Mouse (Mus musculus): ENCODE measurements around the gene Cd160. TPM values are rescaled to one million over a fixed set of nuclear protein-coding genes. Genes with fewer than 3 reads are reported as not detected.
A peak's percentile ranks its signal among the peaks of the same experiment; 100 is the strongest.

Gene Cd160
- polyA plus RNA-seq, 1 experiment from 2014 or later, result 0.14 TPM

DNA sequence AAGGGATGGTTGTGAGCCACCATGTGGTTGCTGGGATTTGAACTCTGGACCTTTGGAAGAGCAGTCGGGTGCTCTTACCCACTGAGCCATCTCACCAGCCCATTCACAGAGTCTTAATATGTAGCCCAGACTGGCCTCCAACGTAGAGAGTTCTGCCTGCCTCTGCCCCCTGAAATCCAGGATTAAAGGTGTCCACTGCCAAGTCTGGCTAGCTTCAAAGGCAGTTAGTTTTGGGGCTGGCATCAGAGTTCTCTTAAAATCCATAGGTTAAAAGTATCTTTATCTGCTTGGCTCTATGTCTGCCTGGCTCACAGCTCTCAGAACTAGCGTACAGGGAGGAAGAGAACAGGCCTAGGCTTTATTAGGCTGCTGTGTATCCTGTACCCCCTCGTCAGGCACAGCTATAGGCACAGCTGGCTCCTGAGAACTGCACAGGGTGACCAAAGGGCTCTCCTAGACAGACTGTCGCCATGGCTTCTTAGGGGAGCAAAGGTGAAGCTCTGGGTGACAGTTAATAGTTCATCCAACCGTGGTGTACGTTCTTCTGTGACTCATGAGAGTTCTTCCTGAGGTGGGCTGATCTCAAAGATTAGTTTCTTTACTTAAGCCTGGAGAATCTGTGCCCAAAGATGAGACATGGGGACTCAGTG lies 10.0 kb upstream of the Cd160 start:
- Histone ChIP-seq H3K9me3 (replicated peaks; ENCODE audit: control insufficient read depth, low read length) (no peaks in the 10 kb centered on the region), H3K36me3 (ENCODE audit: control insufficient read depth, insufficient read depth, low read length) (no peaks in the 10 kb centered on the region), H3K4me1 (ENCODE audit: control insufficient read depth, insufficient read depth, low read length) (no peaks in the 10 kb centered on the region), H3K27me3 (ENCODE audit: control insufficient read depth, insufficient read depth, low read length) (no peaks in the 10 kb centered on the region), H3K4me2 (no peak overlapping the region), H3K4me3 (ENCODE audit: low read depth, low read length) (no peak overlapping the region), H3K9ac (ENCODE audit: low read depth, low read length) (no peak overlapping the region), H3K27ac (ENCODE audit: low read depth, low read length) (no peak overlapping the region)
- WGBS (ENCODE audit: insufficient replicate concordance), result 76% methylated on average over 7 of the region's 7 CpGs
- no peak for ATAC-seq (replicated peaks; ENCODE audit: insufficient number of reproducible peaks, low FRiP score, low TSS enrichment)

DNA sequence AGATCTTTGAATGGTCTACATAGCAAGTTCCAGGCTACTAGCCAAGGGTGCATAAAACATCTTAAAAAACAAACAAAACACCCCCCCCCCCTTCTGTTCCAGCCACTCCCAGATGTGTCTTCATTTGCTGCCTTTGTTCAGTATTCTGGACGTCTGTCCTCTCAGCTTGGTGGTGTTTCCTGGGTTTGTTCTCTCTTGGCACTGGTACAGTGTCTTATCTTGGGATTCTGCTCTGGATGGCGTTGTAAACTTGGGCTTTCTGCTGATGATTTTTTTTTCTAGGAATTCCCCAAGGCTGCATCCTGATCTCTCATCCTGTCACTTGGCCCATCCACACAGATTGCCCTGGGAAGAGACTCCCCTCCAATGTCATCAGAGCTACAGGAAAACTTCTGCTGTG lies 7.3 kb upstream of the Cd160 start:
- Histone ChIP-seq H3K36me3 (ENCODE audit: control insufficient read depth, insufficient read depth, low read length) (no peaks in the 10 kb centered on the region), H3K9ac (ENCODE audit: low read depth, low read length) (no peak overlapping the region), H3K27me3 (ENCODE audit: control insufficient read depth, insufficient read depth, low read length) (no peaks in the 10 kb centered on the region), H3K27ac (ENCODE audit: low read depth, low read length) (no peak overlapping the region), H3K4me3 (ENCODE audit: low read depth, low read length) (no peak overlapping the region), H3K9me3 (replicated peaks; ENCODE audit: control insufficient read depth, low read length) (no peaks in the 10 kb centered on the region), H3K4me1 (ENCODE audit: control insufficient read depth, insufficient read depth, low read length) (no peaks in the 10 kb centered on the region), H3K4me2 (no peak overlapping the region)
- no peak for ATAC-seq (replicated peaks; ENCODE audit: insufficient number of reproducible peaks, low FRiP score, low TSS enrichment)
- WGBS (ENCODE audit: insufficient replicate concordance), result 60% methylated on average over 2 of the region's 2 CpGs

DNA sequence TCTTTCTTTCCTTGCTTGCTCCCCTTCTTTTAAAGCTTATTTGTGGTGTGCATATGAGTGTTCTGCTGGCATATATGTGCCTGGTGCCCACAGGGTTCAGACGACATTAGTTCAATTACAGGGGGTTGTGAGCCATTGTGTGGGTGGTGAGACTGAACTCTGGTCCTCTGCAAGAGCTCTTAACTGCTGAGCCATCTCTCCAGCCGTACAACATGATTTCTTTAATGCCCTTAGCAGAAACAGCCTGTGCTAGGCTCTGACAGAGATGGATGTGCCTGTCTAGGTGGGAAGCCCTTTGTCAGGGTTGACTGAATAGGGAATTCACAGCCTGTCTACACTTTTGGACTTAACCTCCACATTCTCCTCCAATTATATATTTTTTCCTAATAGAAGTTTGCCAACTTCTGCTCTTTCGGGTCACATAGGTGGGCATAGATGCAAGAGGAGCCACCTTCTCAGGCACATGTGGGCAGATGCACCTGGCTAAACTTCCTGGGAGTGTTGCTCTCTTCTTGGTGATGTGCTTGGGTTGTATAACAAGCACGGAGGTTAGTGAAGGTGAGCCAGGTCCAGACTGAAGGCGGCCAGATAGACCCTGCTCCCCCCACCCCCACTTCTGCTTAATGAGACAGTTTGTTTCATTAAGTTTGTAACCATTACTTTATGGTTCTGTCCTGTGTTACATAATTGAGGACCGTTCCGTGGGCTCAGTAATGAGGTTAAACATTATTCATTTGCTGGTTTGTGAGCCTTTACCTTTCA lies 5.6 kb upstream of the Cd160 start:
- Histone ChIP-seq H3K27me3 (ENCODE audit: control insufficient read depth, insufficient read depth, low read length) (no peaks in the 10 kb centered on the region), H3K27ac (ENCODE audit: low read depth, low read length) (no peak overlapping the region), H3K4me3 (ENCODE audit: low read depth, low read length) (no peak overlapping the region), H3K36me3 (ENCODE audit: control insufficient read depth, insufficient read depth, low read length) (no peaks in the 10 kb centered on the region), H3K4me1 (ENCODE audit: control insufficient read depth, insufficient read depth, low read length) (no peaks in the 10 kb centered on the region), H3K4me2 (no peak overlapping the region), H3K9me3 (replicated peaks; ENCODE audit: control insufficient read depth, low read length) (no peaks in the 10 kb centered on the region), H3K9ac (ENCODE audit: low read depth, low read length) (no peak overlapping the region)
- WGBS (ENCODE audit: insufficient replicate concordance), result 69% methylated on average over 7 of the region's 7 CpGs
- ATAC-seq (replicated peaks; ENCODE audit: insufficient number of reproducible peaks, low FRiP score, low TSS enrichment), result no peak

DNA sequence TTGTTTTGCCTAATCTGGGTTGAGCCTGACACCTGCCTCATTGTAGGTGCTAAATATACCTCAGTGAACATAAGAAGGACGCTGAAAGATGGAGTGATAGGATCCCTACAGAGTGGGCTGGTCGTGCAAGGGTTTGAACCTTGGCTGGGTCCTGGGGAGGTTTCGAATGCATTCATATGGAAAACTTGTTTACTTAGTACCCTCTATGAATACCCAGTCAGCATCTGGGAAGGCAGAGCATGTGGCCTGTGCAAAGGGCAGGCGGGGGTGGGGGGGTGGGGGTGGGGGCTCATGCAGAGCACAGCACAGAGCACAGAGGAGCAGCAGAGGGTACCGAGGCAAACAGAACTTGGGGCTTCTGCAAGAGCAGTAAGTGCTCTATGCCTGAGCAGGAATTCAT lies 3.8 kb upstream of the Cd160 start:
- Histone ChIP-seq H3K4me3 (ENCODE audit: low read depth, low read length) (no peak overlapping the region), H3K4me2 (no peak overlapping the region), H3K9me3 (replicated peaks; ENCODE audit: control insufficient read depth, low read length) (no peaks in the 10 kb centered on the region), H3K27ac (ENCODE audit: low read depth, low read length) (no peak overlapping the region), H3K36me3 (ENCODE audit: control insufficient read depth, insufficient read depth, low read length) (no peaks in the 10 kb centered on the region), H3K27me3 (ENCODE audit: control insufficient read depth, insufficient read depth, low read length) (0 out of 2 replicates have a peak, but pooled peaks cover 4% of the 10 kb centered on the region), H3K4me1 (ENCODE audit: control insufficient read depth, insufficient read depth, low read length) (0 out of 2 replicates have a peak, but pooled peaks cover 6% of the 10 kb centered on the region), H3K9ac (ENCODE audit: low read depth, low read length) (no peak overlapping the region)
- 27% methylated on average over 5 of the region's 5 CpGs for WGBS (ENCODE audit: insufficient replicate concordance)
- no peak for ATAC-seq (replicated peaks; ENCODE audit: insufficient number of reproducible peaks, low FRiP score, low TSS enrichment)

DNA sequence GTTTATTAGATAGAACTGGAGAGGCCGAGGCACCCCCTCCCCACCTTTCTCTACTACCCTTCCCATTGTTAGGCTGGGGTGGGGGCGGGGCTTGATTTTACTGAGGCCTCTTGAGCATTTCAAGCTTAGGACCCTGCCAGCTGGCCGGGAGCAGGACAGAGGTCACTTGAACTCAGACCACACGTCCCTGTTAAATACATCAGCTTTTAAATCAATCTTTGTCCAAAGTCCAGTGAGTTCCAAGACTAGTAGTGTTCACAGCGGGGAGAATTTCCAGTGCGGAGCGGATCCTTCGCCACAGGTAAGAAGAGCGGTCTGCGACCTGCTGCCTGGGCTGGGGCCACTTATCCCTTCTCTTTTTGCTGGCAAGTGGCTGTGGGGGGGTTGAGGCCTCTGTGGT lies 705 bp upstream of the Cd160 start:
- WGBS (ENCODE audit: insufficient replicate concordance), result 79% methylated on average over 10 of the region's 10 CpGs
- no peak overlapping the region for H3K27ac ChIP-seq (ENCODE audit: low read depth, low read length)
- H3K4me3 ChIP-seq (ENCODE audit: low read depth, low read length), result no peak overlapping the region
- no peak overlapping the region for H3K4me2 ChIP-seq
- no peak overlapping the region for H3K9ac ChIP-seq (ENCODE audit: low read depth, low read length)
- H3K36me3 ChIP-seq (ENCODE audit: control insufficient read depth, insufficient read depth, low read length), result no peaks in the 10 kb centered on the region
- no peaks in the 10 kb centered on the region for H3K9me3 ChIP-seq (replicated peaks; ENCODE audit: control insufficient read depth, low read length)
- H3K4me1 ChIP-seq (ENCODE audit: control insufficient read depth, insufficient read depth, low read length), result 0 out of 2 replicates have a peak, but pooled peaks cover 6% of the 10 kb centered on the region
- ATAC-seq (replicated peaks; ENCODE audit: insufficient number of reproducible peaks, low FRiP score, low TSS enrichment), result no peak
- H3K27me3 ChIP-seq (ENCODE audit: control insufficient read depth, insufficient read depth, low read length), result peaks cover 4% of the 10 kb centered on the region; the same call in 1 of the 2 replicates

DNA sequence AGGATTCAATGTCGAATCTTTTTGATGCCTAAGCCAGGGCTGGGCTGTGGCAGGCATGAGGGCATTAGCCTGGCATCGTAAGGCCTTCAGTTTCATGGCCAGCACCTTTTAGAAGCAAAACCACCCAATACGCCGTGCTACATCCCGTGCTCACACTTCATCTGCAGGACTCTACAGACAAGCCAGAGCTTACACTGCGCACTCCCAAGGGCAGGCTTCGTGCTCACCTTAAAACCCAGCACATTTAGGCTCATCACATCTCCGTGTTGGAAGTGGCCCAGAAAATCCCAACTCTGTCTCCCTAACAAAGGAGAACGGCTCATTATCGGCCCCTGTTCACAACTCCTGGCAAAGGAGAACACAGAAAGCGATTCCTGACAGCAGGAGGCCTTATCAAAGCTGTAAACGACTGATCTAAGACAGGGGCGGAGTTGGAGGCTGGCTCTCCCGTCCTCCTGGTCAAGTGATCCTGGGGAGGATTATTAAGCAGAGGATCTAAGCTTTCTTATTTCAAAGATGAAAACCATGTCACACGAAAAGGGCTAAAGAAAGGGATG lies 765 bp downstream of the Cd160 start:
- peaks cover 4% of the 10 kb centered on the region; the same call in 1 of the 2 replicates for H3K27me3 ChIP-seq (ENCODE audit: control insufficient read depth, insufficient read depth, low read length)
- H3K4me2 ChIP-seq, result peak overlapping the region; percentile 48
- H3K9me3 ChIP-seq (replicated peaks; ENCODE audit: control insufficient read depth, low read length), result no peaks in the 10 kb centered on the region

DNA sequence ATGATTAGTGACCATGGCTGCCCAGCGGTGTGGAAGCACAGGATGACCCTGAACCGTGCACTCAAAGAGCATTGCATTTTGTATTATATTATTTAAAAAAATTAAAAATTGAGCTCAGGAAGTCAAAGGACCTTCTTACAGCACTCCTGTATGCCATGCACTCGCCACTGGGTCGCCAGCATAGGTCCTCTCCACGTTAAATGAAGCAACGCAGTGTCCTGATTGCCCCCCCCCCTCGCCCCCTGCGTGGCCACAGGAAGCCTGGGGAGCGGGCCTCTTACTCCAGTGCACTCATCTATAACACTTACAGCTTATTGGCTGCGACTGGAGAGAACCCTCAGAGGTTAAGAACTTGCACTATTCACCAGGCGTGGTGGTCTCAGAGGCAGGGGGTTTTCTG lies 3.9 kb downstream of the Cd160 start:
- Histone ChIP-seq H3K9ac (ENCODE audit: low read depth, low read length) (no peak overlapping the region), H3K4me1 (ENCODE audit: control insufficient read depth, insufficient read depth, low read length) (0 out of 2 replicates have a peak, but pooled peaks cover 6% of the 10 kb centered on the region), H3K9me3 (replicated peaks; ENCODE audit: control insufficient read depth, low read length) (no peaks in the 10 kb centered on the region), H3K4me3 (ENCODE audit: low read depth, low read length) (no peak overlapping the region), H3K27me3 (ENCODE audit: control insufficient read depth, insufficient read depth, low read length) (peaks cover 4% of the 10 kb centered on the region; the same call in 1 of the 2 replicates), H3K27ac (ENCODE audit: low read depth, low read length) (no peak overlapping the region), H3K4me2 (no peak overlapping the region), H3K36me3 (ENCODE audit: control insufficient read depth, insufficient read depth, low read length) (no peaks in the 10 kb centered on the region)
- WGBS (ENCODE audit: insufficient replicate concordance), result 43% methylated on average over 11 of the region's 11 CpGs
- no peak for ATAC-seq (replicated peaks; ENCODE audit: insufficient number of reproducible peaks, low FRiP score, low TSS enrichment)

More for the DNA sequence above, 765 bp downstream of the Cd160 start:
- H3K36me3 ChIP-seq (ENCODE audit: control insufficient read depth, insufficient read depth, low read length), result no peaks in the 10 kb centered on the region
- H3K4me1 ChIP-seq (ENCODE audit: control insufficient read depth, insufficient read depth, low read length), result 0 out of 2 replicates have a peak, but pooled peaks cover 6% of the 10 kb centered on the region
- no peak overlapping the region for H3K9ac ChIP-seq (ENCODE audit: low read depth, low read length)
- H3K4me3 ChIP-seq (ENCODE audit: low read depth, low read length), result no peak overlapping the region
- H3K27ac ChIP-seq (ENCODE audit: low read depth, low read length), result no peak overlapping the region
- 25% methylated on average over 15 of the region's 15 CpGs for WGBS (ENCODE audit: insufficient replicate concordance)
- no peak for ATAC-seq (replicated peaks; ENCODE audit: insufficient number of reproducible peaks, low FRiP score, low TSS enrichment)

DNA sequence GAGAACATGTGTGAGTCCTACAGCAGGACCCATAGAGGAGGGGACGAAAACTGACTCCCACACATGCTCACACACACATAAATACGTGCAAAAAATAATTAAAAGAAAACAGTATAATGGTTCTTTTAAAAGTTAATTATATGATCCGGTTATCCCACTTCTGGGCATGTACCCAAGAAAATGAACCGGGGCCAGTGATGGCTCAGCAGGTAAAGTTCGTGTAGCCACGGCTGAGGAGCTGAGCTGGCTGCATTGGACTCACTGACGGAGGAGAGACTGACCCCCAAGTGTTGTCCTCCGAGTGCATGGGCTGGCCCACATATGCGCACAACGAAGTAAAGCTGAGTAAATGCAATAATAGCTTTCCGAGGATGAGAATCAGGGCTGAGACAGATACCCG lies 4.5 kb downstream of the Cd160 start:
- Histone ChIP-seq H3K9ac (ENCODE audit: low read depth, low read length) (no peak overlapping the region), H3K4me3 (ENCODE audit: low read depth, low read length) (no peak overlapping the region), H3K4me1 (ENCODE audit: control insufficient read depth, insufficient read depth, low read length) (0 out of 2 replicates have a peak, but pooled peaks cover 6% of the 10 kb centered on the region), H3K27me3 (ENCODE audit: control insufficient read depth, insufficient read depth, low read length) (peaks cover 4% of the 10 kb centered on the region; the same call in 1 of the 2 replicates), H3K27ac (ENCODE audit: low read depth, low read length) (no peak overlapping the region), H3K36me3 (ENCODE audit: control insufficient read depth, insufficient read depth, low read length) (no peaks in the 10 kb centered on the region), H3K4me2 (no peak overlapping the region), H3K9me3 (replicated peaks; ENCODE audit: control insufficient read depth, low read length) (no peaks in the 10 kb centered on the region)
- ATAC-seq (replicated peaks; ENCODE audit: insufficient number of reproducible peaks, low FRiP score, low TSS enrichment), result no peak
- 85% methylated on average over 12 of the region's 12 CpGs for WGBS (ENCODE audit: insufficient replicate concordance)
